Mouse (Mus musculus): ENCODE measurements around the gene Eps15. TPM values are rescaled to one million over a fixed set of nuclear protein-coding genes. Genes with fewer than 3 reads are reported as not detected.

The Eps15 gene
- total and polyA plus RNA-seq, 3 experiments = 8.8 to 137 (median 56.8) TPM

DNA sequence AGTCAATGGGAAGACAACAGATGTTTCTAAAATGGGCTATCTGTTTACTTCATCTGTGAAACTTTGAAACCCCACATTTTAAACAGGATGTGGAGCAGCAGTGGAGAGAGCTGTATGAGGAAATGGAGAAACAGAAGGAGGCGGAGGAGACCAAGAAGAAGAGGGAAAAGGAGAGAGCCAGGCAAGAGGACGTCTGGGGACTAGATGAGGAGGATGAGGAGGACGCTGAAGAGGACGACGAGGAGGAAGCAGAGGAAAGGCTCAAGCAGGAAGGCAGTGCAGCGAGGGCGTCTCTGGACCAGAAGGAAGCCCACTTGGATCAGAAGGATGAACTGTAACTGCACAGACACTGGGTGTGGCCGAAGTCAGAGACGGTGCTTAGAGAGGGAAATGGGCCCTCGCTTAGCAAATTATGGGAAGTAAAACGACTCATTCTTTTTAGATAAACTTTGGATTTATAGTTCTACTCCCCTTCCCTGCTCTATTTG lies 26.4 kb upstream of the Eps15 start:
- ATAC-seq (ENCODE audit: extremely low read depth, insufficient number of reproducible peaks, low FRiP score, poor library complexity, severe bottlenecking) (no peak), DNase-seq (ENCODE audit: low spot score) (no peak)
- TF ChIP-seq POLR2AphosphoS5 (IDR thresholded peaks at IDR 0.05; ENCODE audit: insufficient replicate concordance, low read depth, low read length) = no peak
- TF ChIP-seq GATA2 (IDR thresholded peaks at IDR 0.05; ENCODE audit: borderline replicate concordance, low read depth, low read length) = no peak
- H3K27me3 ChIP-seq (ENCODE audit: insufficient read depth, low read length) = no peaks in the 10 kb centered on the region
- H3K4me1 ChIP-seq (ENCODE audit: insufficient read depth, low read depth, low read length) = peaks cover 64% of the 10 kb centered on the region
- H3K4me3 ChIP-seq (ENCODE audit: low read depth, low read length) = peak overlapping the region; percentile 51; the same call in 1 of the 2 replicates
- H3K9me3 ChIP-seq (replicated peaks) = 0 out of 2 replicates have a peak, but pooled peaks cover 2% of the 10 kb centered on the region
- no peaks in the 10 kb centered on the region for H3K36me3 ChIP-seq (replicated peaks)

DNA sequence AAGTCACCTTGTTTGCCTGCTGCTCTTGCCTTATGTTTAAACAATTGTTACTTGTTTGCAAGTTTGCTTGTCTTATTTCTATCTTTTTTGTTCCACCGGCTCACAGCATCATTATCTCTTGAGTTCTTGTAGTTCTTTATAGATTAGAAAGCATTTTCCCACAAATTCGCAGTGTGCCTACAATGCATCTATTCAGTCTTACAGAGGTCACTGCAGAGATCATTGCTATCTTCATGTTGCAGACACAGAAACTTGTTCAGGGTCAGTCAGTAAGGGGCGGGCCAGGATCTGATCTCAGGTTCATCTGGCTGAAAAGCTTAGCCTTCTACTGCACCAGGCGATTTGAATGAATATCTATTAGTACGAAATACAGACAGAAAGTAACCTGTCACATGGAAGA lies 25.6 kb upstream of the Eps15 start:
- H3K27me3 ChIP-seq (ENCODE audit: insufficient read depth, low read length) = no peaks in the 10 kb centered on the region
- ATAC-seq (ENCODE audit: extremely low read depth, insufficient number of reproducible peaks, low FRiP score, poor library complexity, severe bottlenecking) = peak; percentile 75
- TF ChIP-seq GATA1 (IDR thresholded peaks at IDR 0.05; ENCODE audit: borderline replicate concordance, low read length) = no peak
- TF ChIP-seq TAL1 (conservative IDR thresholded peaks at IDR 0.05; ENCODE audit: low read depth, low read length) = peak; percentile 31
- no peak for TF ChIP-seq CTCF (IDR thresholded peaks at IDR 0.05; ENCODE audit: low read depth, low read length)
- peak overlapping the region; percentile 20; the same call in 1 of the 2 replicates for H3K4me3 ChIP-seq (ENCODE audit: low read depth, low read length)
- no peaks in the 10 kb centered on the region for H3K36me3 ChIP-seq (replicated peaks)
- no peak for DNase-seq (ENCODE audit: low spot score)
- H3K4me1 ChIP-seq (ENCODE audit: insufficient read depth, low read depth, low read length) = peaks cover 60% of the 10 kb centered on the region
- 0 out of 2 replicates have a peak, but pooled peaks cover 2% of the 10 kb centered on the region for H3K9me3 ChIP-seq (replicated peaks)

DNA sequence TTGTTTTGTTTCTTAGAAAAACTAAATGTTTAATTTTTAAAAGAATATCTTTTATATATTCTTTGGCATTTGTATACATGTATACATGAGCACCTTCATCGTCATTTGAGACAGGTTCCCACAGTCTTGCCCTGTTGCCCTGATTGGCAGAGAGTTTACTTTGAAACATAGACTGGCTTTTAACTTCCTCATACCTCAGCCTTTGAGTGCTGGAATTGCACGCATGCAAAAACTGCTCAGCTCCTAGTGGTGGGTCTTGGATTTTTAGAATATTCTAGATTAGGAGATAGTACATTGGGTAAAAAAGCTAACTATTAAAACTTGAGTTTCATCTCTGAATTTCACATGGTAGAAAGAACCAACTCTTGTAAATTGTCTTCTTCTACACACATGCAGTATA lies 24.7 kb upstream of the Eps15 start:
- H3K36me3 ChIP-seq (replicated peaks) = no peaks in the 10 kb centered on the region
- peaks cover 60% of the 10 kb centered on the region for H3K4me1 ChIP-seq (ENCODE audit: insufficient read depth, low read depth, low read length)
- no peak for TF ChIP-seq POLR2AphosphoS5 (IDR thresholded peaks at IDR 0.05; ENCODE audit: insufficient replicate concordance, low read depth, low read length)
- no peak for TF ChIP-seq CTCF (IDR thresholded peaks at IDR 0.05; ENCODE audit: low read depth, low read length)
- no peak for TF ChIP-seq GATA2 (IDR thresholded peaks at IDR 0.05; ENCODE audit: borderline replicate concordance, low read depth, low read length)
- no peak for TF ChIP-seq TAL1 (conservative IDR thresholded peaks at IDR 0.05; ENCODE audit: low read depth, low read length)
- TF ChIP-seq GATA1 (IDR thresholded peaks at IDR 0.05; ENCODE audit: borderline replicate concordance, low read length) = no peak
- 0 out of 2 replicates have a peak, but pooled peaks cover 2% of the 10 kb centered on the region for H3K9me3 ChIP-seq (replicated peaks)
- H3K27me3 ChIP-seq (ENCODE audit: insufficient read depth, low read length) = no peaks in the 10 kb centered on the region
- ATAC-seq (ENCODE audit: extremely low read depth, insufficient number of reproducible peaks, low FRiP score, poor library complexity, severe bottlenecking) = no peak; the same call in 1 of the 2 replicates
- no peak overlapping the region for H3K4me3 ChIP-seq (ENCODE audit: low read depth, low read length)
- peak; percentile 14 for DNase-seq (ENCODE audit: low spot score)

DNA sequence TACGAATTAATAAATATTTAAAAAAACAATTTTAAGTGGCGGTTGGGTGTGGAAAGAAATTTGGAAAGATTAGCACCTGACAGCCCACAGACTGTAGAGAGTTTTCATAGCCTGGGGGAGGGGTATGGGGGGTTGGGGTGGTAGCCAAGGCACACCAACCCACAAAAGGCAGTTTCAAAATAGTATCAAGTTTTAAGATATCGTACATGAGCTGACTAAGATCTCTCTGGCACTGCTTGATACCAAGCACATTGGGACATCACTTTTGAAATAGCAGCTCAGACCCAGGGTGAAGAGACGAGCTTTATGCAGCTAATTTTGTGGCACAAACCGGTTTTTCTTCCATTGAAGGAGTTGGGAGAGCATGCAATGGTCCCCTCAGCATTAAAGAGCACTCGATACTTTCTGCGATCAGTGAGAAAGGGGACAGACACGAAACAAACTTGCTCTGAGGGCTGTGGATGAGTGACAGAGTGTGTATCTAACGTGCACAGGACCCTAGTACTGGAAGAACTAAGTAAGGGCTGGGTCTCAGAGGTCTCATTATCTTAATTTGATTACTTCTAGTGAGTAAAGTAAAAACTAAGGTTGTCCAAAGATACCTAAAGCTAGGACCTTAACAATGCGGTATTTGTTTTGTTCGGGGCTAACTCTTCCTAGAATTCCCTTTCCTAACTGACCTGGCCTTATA lies 24.2 kb upstream of the Eps15 start:
- no peak for ATAC-seq (ENCODE audit: extremely low read depth, insufficient number of reproducible peaks, low FRiP score, poor library complexity, severe bottlenecking)
- 0 out of 2 replicates have a peak, but pooled peaks cover 2% of the 10 kb centered on the region for H3K9me3 ChIP-seq (replicated peaks)
- no peaks in the 10 kb centered on the region for H3K36me3 ChIP-seq (replicated peaks)
- TF ChIP-seq POLR2AphosphoS5 (IDR thresholded peaks at IDR 0.05; ENCODE audit: insufficient replicate concordance, low read depth, low read length) = no peak
- no peak for TF ChIP-seq GATA2 (IDR thresholded peaks at IDR 0.05; ENCODE audit: borderline replicate concordance, low read depth, low read length)
- no peak for TF ChIP-seq GATA1 (IDR thresholded peaks at IDR 0.05; ENCODE audit: borderline replicate concordance, low read length)
- no peak for TF ChIP-seq CTCF (IDR thresholded peaks at IDR 0.05; ENCODE audit: low read depth, low read length)
- no peak for TF ChIP-seq TAL1 (conservative IDR thresholded peaks at IDR 0.05; ENCODE audit: low read depth, low read length)
- DNase-seq (ENCODE audit: low spot score) = peak; percentile 31
- peaks cover 62% of the 10 kb centered on the region for H3K4me1 ChIP-seq (ENCODE audit: insufficient read depth, low read depth, low read length)
- no peaks in the 10 kb centered on the region for H3K27me3 ChIP-seq (ENCODE audit: insufficient read depth, low read length)
- H3K4me3 ChIP-seq (ENCODE audit: low read depth, low read length) = peak overlapping the region; percentile 31; the same call in 1 of the 2 replicates

DNA sequence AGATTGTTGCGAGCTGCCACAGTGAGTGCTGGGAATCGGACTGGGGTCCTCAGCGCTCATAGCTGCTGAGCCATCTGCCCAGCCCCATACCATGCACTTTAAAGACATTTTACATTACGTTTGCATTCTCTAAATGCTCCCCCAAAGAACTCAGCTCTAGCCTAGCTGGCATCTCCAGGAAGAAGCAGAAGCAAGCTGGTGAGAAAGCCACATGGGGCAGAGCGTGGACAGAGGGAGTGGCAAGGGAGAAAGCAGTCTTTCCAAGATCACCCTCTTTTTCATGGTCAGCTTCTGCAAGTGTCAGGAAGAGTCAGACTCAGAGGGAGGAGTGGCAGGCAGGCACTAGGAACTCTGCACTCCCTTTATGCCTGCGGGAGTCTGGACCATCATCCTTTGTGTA lies 23.3 kb upstream of the Eps15 start:
- H3K27me3 ChIP-seq (ENCODE audit: insufficient read depth, low read length) = no peaks in the 10 kb centered on the region
- DNase-seq (ENCODE audit: low spot score) (no peak), ATAC-seq (ENCODE audit: extremely low read depth, insufficient number of reproducible peaks, low FRiP score, poor library complexity, severe bottlenecking) (no peak)
- 0 out of 2 replicates have a peak, but pooled peaks cover 2% of the 10 kb centered on the region for H3K9me3 ChIP-seq (replicated peaks)
- H3K4me1 ChIP-seq (ENCODE audit: insufficient read depth, low read depth, low read length) = peaks cover 62% of the 10 kb centered on the region
- H3K4me3 ChIP-seq (ENCODE audit: low read depth, low read length) = no peak overlapping the region; the same call in 1 of the 2 replicates
- TF ChIP-seq TAL1 (conservative IDR thresholded peaks at IDR 0.05; ENCODE audit: low read depth, low read length) (no peak), CTCF (IDR thresholded peaks at IDR 0.05; ENCODE audit: low read depth, low read length) (no peak), GATA1 (IDR thresholded peaks at IDR 0.05; ENCODE audit: borderline replicate concordance, low read length) (no peak), GATA2 (IDR thresholded peaks at IDR 0.05; ENCODE audit: borderline replicate concordance, low read depth, low read length) (no peak), POLR2AphosphoS5 (IDR thresholded peaks at IDR 0.05; ENCODE audit: insufficient replicate concordance, low read depth, low read length) (no peak)
- H3K36me3 ChIP-seq (replicated peaks) = no peaks in the 10 kb centered on the region

DNA sequence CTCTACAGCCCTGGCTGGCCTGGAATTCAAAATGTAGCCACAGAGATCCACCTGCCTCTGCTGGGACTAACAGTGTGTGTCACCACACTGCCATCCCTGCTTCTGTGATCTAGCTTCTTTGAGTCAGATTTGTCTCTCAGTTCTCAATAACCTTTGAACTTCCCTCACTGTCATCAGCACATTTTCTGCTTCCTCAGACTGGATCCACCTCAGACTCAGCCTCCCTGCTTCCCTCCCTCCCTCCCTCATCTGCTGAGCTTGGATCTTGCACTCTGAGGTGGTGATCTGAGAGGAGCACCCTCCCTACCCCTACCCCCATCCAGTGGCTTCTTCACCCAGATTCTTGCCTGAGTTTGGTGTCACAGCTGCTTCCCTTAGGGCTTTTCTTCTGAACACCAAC lies 22.4 kb upstream of the Eps15 start:
- H3K9me3 ChIP-seq (replicated peaks) = 0 out of 2 replicates have a peak, but pooled peaks cover 2% of the 10 kb centered on the region
- H3K4me3 ChIP-seq (ENCODE audit: low read depth, low read length) = no peak overlapping the region
- ATAC-seq (ENCODE audit: extremely low read depth, insufficient number of reproducible peaks, low FRiP score, poor library complexity, severe bottlenecking) (no peak), DNase-seq (ENCODE audit: low spot score) (no peak)
- TF ChIP-seq TAL1 (conservative IDR thresholded peaks at IDR 0.05; ENCODE audit: low read depth, low read length) (no peak), GATA1 (IDR thresholded peaks at IDR 0.05; ENCODE audit: borderline replicate concordance, low read length) (no peak), CTCF (IDR thresholded peaks at IDR 0.05; ENCODE audit: low read depth, low read length) (no peak), POLR2AphosphoS5 (IDR thresholded peaks at IDR 0.05; ENCODE audit: insufficient replicate concordance, low read depth, low read length) (no peak), GATA2 (IDR thresholded peaks at IDR 0.05; ENCODE audit: borderline replicate concordance, low read depth, low read length) (no peak)
- no peaks in the 10 kb centered on the region for H3K27me3 ChIP-seq (ENCODE audit: insufficient read depth, low read length)
- H3K36me3 ChIP-seq (replicated peaks) = no peaks in the 10 kb centered on the region
- H3K4me1 ChIP-seq (ENCODE audit: insufficient read depth, low read depth, low read length) = peaks cover 54% of the 10 kb centered on the region

Measured in G1E (cell line).